Mouse (Mus musculus) megakaryocyte, embryonic 14.5 days (primary cell): ENCODE measurements around the gene Naa60.

Experiments used
- FLI1 ChIP-seq: IDR thresholded peaks from 2 replicates; pipeline ENCODE4 v1.6.1; 2012; ENCODE audit warnings: low read length, inconsistent platforms, mixed read lengths
- GATA1 ChIP-seq: IDR thresholded peaks from 3 replicates; pipeline ENCODE4 v1.6.1; 2012; ENCODE audit warnings: mixed read lengths, low read length, inconsistent platforms, borderline replicate concordance

DNA sequence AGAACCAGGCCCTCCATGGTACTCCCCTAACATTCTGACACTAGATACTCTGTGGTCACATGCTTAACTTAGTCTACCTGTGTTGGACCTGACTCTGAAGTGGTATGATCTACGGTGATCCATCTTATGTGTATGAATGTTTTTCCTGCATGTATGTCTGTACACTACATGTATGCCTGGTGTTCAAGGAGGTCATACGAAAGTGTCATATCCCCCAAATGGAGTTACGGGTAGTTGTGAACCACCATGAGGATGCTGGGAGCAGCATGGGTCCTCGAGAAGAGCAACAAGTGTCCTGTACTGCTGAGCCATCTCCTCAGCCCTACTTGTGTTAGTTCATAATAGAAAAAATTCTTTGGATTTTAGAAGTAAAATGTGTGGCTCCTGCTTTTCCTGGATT is 4.2 kb downstream of the Naa60 start:
- no peak for TF ChIP-seq GATA1
- no peak for TF ChIP-seq FLI1
